Mouse (Mus musculus): ENCODE measurements around the gene Fbxl2.

GRCm38 (mm10) chr9:113982451-113982850 is 63.5 kb downstream of the Fbxl2 start:
- TF ChIP-seq CTCF (IDR thresholded peaks at IDR 0.05; ENCODE audit: borderline replicate concordance, control insufficient read depth, extremely low read depth, insufficient read depth, low read length, poor library complexity): no peak
- TF ChIP-seq POLR2A (IDR thresholded peaks at IDR 0.05; ENCODE audit: control insufficient read depth, extremely low read depth, insufficient read depth, low read length, poor library complexity): no peak

All from thymus, adult 2 months (tissue).